Mouse (Mus musculus) erythroblast, embryonic 14.5 days (primary cell): ENCODE measurements around the gene Plekha5. TPM values are rescaled to one million over a fixed set of nuclear protein-coding genes. Genes with fewer than 3 reads are reported as not detected.
"Not testable (repeated sequence)": the region's sequence is repeated elsewhere in the genome, so short reads cannot be mapped to it uniquely, and the experiment has no call there.

Experiments
- H3K27me3 ChIP-seq: 2 replicates; pipeline ENCODE4 v1.6.1; 2012; ENCODE audit warnings: inconsistent platforms; ENCODE audit not compliant: control insufficient read depth
- H3K36me3 ChIP-seq: 2 replicates; pipeline ENCODE4 v1.6.1; 2012; ENCODE audit warnings: mild to moderate bottlenecking, inconsistent platforms; ENCODE audit not compliant: control insufficient read depth
- H3K4me1 ChIP-seq: 2 replicates; pipeline ENCODE4 v1.6.1; 2012; ENCODE audit warnings: inconsistent platforms; ENCODE audit not compliant: control insufficient read depth
- H3K4me3 ChIP-seq: replicated peaks from 2 replicates; pipeline ENCODE3; 2012; ENCODE audit warnings: moderate library complexity, mild to moderate bottlenecking, inconsistent platforms
- H3K9me3 ChIP-seq: 2 replicates; pipeline ENCODE4 v1.6.1; 2012; ENCODE audit warnings: low read length, inconsistent platforms, mixed read lengths; ENCODE audit not compliant: control insufficient read depth
- GATA1 ChIP-seq: IDR thresholded peaks from 2 replicates; pipeline ENCODE4 v1.6.1; 2012; ENCODE audit warnings: low read length, inconsistent platforms, mixed read lengths
- TAL1 ChIP-seq: IDR thresholded peaks from 3 replicates; pipeline ENCODE4 v1.6.1; 2012; ENCODE audit warnings: low read length, inconsistent platforms, mixed read lengths
- polyA plus RNA-seq: library from polyadenylated mRNA; stranded (reverse); fragments of >175 nt; gene quantifications from 2 replicates; pipeline ENCODE4 v1.2.3, GENCODE M21; 2012

Gene Plekha5
- polyA plus RNA-seq, 1 experiment = 0.01 TPM

- no peaks in the 10 kb centered on the region for H3K27me3 ChIP-seq
- no peak overlapping the region for H3K4me3 ChIP-seq
- H3K36me3 ChIP-seq = no peaks in the 10 kb centered on the region; the same call in 1 of the 2 replicates
- TF ChIP-seq TAL1 = no peak
- TF ChIP-seq GATA1 = no peak
- no peaks in the 10 kb centered on the region for H3K4me1 ChIP-seq
- no peaks in the 10 kb centered on the region for H3K9me3 ChIP-seq
Measured at GRCm38 (mm10) chr6:140574943-140575342, 151.1 kb downstream of the Plekha5 start.

- Histone ChIP-seq H3K27me3 (no peaks in the 10 kb centered on the region), H3K4me1 (no peaks in the 10 kb centered on the region), H3K4me3 (no peak overlapping the region), H3K36me3 (no peaks in the 10 kb centered on the region; the same call in 1 of the 2 replicates), H3K9me3 (no peaks in the 10 kb centered on the region)
- TF ChIP-seq GATA1 (no peak), TAL1 (no peak)
Measured at GRCm38 (mm10) chr6:140576133-140576532, 152.3 kb downstream of the Plekha5 start.

DNA sequence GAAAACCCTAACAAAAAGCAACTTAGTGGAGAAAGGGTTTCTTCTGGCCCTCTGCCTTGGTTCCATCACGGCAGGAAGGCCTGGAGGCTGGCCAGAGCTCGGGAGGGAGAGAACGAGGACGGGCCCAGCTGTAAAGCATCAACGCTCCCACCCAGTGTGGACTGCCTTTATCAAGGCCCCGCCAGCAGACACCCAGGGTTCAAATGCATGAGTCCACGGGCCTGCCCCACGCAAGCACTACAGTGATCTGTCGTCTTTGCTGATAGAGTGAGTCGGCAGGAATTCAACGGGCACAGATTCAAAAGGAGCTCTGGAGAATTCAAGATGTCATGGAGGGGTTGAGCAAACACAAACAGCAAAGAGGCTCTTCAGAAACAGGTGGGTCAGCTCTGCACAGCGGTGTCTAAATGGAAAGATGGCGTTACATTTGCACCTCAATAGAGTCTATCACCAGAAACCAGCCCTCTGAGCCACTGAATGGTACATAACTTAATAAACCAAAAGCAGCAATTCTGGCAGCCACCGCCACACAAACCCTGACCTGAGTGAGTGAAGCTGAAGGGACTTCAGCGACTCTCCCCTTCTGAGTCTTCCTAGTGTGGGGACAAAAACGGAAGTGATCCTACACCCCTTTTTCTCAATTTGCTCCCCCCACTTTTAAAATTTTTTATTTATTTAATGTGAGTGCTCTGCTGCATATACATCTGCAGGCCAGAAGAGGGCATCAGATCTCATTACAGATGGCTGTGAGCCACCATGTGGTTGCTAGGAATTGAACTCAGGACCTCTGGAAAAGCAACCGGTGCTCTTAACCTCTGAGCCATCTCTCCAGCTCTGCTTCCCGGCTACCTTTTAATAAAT, 153.3 kb downstream of the Plekha5 start:
- Histone ChIP-seq H3K4me3 (no peak overlapping the region), H3K36me3 (no peaks in the 10 kb centered on the region; the same call in 1 of the 2 replicates), H3K27me3 (no peaks in the 10 kb centered on the region), H3K4me1 (no peaks in the 10 kb centered on the region), H3K9me3 (no peaks in the 10 kb centered on the region)
- TF ChIP-seq TAL1 = no peak
- TF ChIP-seq GATA1 = no peak

DNA sequence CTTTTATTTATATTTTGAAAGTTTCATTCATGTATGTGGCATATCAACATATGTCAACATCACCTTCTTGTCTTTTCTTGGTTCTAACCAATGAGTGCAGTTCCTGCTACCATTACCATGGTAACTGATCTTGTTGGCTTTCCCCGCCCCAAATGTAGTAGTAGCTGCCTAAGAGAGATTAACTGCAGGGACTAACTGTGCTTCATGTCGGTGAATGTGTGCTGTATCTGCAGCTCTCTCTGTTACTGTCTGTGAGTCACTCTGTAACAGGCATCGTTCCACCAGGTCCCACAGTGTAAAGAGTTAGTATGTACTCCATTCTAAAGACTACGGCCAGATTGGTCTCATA, 153.9 kb downstream of the Plekha5 start:
- Histone ChIP-seq H3K27me3 (no peaks in the 10 kb centered on the region), H3K9me3 (no peaks in the 10 kb centered on the region), H3K4me1 (no peaks in the 10 kb centered on the region), H3K36me3 (no peaks in the 10 kb centered on the region; the same call in 1 of the 2 replicates), H3K4me3 (no peak overlapping the region)
- TF ChIP-seq TAL1 (no peak), GATA1 (no peak)

- not testable (repeated sequence) for H3K9me3 ChIP-seq, H3K4me3 ChIP-seq
Measured at GRCm38 (mm10) chr6:140578985-140579384, 155.1 kb downstream of the Plekha5 start.

GRCm38 (mm10) chr6:140580170-140580569, 156.3 kb downstream of the Plekha5 start:
- no peaks in the 10 kb centered on the region; the same call in 1 of the 2 replicates for H3K36me3 ChIP-seq
- H3K27me3 ChIP-seq = no peaks in the 10 kb centered on the region
- TF ChIP-seq TAL1 (no peak), GATA1 (no peak)
- no peak overlapping the region for H3K4me3 ChIP-seq
- no peaks in the 10 kb centered on the region for H3K9me3 ChIP-seq
- H3K4me1 ChIP-seq = no peaks in the 10 kb centered on the region

More at GRCm38 (mm10) chr6:140578985-140579384, 155.1 kb downstream of the Plekha5 start:
- H3K27me3 ChIP-seq, H3K4me1 ChIP-seq, H3K36me3 ChIP-seq: not testable (repeated sequence)

DNA sequence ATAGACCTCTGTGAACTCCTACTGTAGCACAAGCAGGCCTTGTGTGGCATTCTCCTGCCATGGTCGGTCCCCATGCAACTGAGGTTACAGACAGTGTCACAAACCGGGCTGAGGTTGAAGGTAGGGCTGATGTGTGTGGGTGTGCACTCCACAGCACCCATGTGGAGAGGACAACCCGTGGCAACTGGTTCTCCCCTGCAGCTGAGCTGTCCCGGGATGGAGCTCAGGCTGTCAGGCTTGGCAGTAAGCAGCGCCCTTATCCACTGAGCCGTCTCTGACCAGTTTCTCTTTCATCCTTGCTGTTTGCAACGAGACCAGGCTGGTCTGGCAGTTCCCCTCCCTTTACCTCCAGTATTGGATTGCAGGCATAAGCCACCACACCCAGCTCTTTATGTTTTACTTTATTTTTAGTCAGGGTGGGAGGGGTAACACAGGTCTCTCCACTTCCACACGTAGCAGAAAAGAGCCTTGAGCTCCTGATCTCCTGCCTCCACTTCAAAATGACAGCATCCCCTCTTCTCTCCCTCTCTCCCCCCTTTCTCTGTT, 162.9 kb downstream of the Plekha5 start:
- H3K4me3 ChIP-seq = no peak overlapping the region
- H3K36me3 ChIP-seq = peaks cover 14% of the 10 kb centered on the region
- H3K27me3 ChIP-seq = no peaks in the 10 kb centered on the region
- peaks cover 6% of the 10 kb centered on the region; the same call in 1 of the 2 replicates for H3K9me3 ChIP-seq
- H3K4me1 ChIP-seq = no peaks in the 10 kb centered on the region
- TF ChIP-seq GATA1 (no peak), TAL1 (no peak)

- H3K27me3 ChIP-seq = no peaks in the 10 kb centered on the region
- no peaks in the 10 kb centered on the region for H3K4me1 ChIP-seq
- H3K36me3 ChIP-seq = peaks cover 12% of the 10 kb centered on the region
- H3K4me3 ChIP-seq = no peak overlapping the region
- TF ChIP-seq TAL1 (no peak), GATA1 (no peak)
- peaks cover 6% of the 10 kb centered on the region; the same call in 1 of the 2 replicates for H3K9me3 ChIP-seq
Measured at GRCm38 (mm10) chr6:140591331-140591730, 167.5 kb downstream of the Plekha5 start.

GRCm38 (mm10) chr6:140592713-140593112, 168.9 kb downstream of the Plekha5 start:
- TF ChIP-seq TAL1 (no peak), GATA1 (no peak)
- Histone ChIP-seq H3K36me3 (peaks cover 7% of the 10 kb centered on the region; the same call in 1 of the 2 replicates), H3K4me1 (no peaks in the 10 kb centered on the region), H3K4me3 (no peak overlapping the region), H3K27me3 (no peaks in the 10 kb centered on the region), H3K9me3 (peaks cover 6% of the 10 kb centered on the region; the same call in 1 of the 2 replicates)
